Mouse (Mus musculus): Measurements from ENCODE around the gene Osbpl10.

The Osbpl10 gene

GRCm38 (mm10) chr9:115034788-115035187, 56.4 kb downstream of the Osbpl10 start:
- no peak for DNase-seq

DNA sequence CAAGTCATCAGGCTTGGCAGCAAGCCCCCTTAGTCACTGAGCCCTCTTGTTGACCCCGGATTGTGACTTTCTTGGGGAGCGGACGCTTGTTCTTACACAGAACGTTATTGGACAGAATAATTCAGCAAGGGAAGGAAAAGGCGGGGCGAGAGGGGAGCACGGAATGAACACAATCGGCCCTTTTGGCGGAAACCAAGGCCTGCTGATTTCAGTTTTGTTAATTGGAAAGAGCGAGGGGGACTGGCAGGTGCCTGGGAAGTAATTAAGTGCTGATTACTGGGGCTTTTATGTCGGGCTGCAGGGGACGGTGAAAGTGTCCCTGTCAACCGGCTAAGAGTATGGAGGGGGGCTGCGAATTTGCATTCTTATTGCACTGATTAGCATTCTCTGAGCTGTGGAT, 59.8 kb downstream of the Osbpl10 start:
- DNase-seq: no peak

GRCm38 (mm10) chr9:115038686-115039085, 60.3 kb downstream of the Osbpl10 start:
- DNase-seq: no peak

DNA sequence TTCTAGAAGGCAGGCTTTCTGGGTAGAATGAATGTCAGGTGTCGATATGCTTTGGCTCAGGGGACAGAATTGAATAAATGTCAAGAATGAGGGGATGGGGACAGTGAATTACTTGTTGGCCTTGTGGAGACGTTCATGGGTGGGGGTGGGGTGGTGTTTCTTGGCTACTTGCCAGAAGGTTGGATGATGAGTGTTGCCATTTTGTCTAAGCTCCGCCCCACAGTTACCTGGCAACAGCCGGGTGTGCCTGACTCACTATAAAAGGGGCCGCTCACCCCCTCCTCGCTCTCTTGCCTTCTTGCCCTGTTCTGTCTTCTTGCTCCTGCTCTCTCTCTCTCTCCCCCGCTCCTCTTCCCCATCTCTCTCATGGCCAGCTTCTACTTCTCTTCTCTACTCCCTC, 60.9 kb downstream of the Osbpl10 start:
- no peak for DNase-seq

- DNase-seq: no peak
These were observed 64.2 kb downstream of the Osbpl10 start for GRCm38 (mm10) chr9:115042571-115042970.

DNA sequence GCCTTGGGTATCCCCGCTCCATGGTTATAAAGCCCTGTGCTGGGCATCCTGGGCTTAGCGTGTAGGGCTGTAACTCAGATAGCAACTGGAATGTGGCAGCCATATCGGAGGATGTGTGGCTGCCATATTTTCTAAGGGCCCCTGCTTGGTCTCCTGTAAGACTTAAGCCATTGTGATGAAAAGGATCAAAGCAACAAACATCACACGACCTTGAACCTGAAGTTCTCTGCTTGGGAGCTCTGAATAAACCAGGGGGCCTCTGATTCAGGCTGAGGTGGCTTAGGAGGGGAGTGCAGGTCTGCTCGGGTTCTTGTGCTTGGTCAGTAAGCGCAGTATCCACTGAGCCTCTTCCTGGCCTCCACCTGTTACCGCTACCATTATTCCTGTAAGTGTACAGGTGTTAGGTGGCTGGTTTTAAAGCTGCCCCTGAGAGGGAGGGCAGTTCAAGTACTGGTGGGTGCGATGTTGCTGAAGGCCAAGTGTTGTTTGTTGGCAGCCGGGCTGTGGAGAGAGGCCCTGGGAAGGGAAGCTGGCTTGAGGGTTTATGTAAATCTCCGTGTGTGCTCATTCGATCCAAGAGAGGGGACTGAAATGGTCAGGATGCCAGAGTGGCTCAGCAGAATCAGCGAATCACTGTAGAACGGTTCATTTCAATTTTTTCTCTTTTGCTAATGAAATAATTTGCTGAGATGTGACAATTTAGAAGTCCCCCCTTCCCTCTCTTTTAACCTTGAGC, 64.8 kb downstream of the Osbpl10 start:
- no peak for DNase-seq

GRCm38 (mm10) chr9:115043881-115044770, 65.8 kb downstream of the Osbpl10 start:
- DNase-seq: no peak

DNA sequence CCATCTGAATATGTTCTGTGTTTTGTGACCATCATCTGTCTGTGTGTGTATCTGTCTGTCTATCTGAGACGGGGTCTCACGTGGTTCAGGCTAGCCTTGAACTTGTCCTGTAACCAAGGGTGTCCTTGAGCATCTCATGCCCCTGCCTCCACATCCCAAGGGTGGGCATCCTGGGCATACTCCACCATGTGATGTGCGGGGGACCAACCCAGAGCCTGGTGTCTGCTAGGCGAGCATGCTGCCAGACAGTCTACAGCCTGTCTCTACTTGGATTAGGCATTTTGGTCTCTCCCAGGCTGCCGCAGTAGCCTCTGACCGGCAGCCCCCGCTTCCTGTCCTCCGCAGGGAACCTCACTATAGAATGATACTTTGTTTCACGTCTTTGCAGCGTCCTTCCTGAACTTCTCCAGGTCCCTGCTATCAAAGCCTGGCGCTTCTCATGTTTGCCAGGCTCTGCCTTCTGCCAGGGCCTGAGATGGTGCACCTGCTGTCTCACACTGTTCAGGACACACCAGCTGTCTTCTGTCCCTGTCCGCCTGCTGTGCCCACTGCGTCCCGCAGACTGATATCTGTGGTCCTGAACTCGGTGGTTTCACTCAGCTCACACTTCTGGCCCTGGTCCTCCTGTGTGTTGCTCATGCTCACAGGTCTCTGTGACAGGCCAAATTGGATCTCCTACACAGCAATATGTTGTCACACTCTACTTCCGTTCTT, 66.9 kb downstream of the Osbpl10 start:
- DNase-seq: no peak

GRCm38 (mm10) chr9:115046701-115047100, 68.3 kb downstream of the Osbpl10 start:
- no peak for DNase-seq

DNA sequence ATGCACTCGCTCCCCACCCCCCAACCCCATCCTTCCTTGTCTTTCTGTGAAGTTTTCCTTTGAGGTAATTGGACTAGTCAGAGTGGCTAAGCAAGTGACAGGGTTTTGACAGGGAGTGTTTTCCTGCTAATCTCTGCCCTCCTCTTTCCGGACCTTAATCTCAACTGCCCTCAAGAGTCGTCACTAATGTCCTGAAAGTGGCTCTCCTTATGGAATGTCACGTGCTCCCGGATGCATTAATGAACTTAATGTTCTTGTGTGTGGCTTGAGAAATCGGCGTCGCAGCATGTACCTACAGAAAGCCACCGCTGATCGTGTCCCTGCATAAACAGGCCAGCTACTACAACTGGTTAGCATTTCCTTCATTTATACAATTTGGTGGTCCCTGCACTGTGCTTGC, 70.0 kb downstream of the Osbpl10 start:
- no peak for DNase-seq

DNA sequence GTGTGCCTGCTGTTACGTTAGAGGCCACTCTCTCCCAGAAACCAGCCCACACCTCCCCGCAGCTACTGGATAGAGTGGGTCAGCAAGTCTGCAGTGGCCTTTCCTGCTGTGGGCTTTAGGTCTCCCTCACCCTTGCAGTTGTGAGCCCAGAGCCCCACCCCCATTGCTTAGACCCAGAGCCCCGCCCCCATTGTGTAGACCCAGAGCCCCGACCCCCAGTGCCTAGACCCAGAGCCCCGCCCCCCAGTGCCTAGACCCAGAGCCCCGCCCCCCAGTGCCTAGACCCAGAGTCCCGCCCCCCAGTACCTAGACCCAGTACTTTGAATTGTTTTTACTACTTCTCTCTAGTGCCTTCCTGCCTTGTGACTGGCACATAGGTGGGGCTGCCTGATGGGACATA, 70.5 kb downstream of the Osbpl10 start:
- no peak for DNase-seq

DNA sequence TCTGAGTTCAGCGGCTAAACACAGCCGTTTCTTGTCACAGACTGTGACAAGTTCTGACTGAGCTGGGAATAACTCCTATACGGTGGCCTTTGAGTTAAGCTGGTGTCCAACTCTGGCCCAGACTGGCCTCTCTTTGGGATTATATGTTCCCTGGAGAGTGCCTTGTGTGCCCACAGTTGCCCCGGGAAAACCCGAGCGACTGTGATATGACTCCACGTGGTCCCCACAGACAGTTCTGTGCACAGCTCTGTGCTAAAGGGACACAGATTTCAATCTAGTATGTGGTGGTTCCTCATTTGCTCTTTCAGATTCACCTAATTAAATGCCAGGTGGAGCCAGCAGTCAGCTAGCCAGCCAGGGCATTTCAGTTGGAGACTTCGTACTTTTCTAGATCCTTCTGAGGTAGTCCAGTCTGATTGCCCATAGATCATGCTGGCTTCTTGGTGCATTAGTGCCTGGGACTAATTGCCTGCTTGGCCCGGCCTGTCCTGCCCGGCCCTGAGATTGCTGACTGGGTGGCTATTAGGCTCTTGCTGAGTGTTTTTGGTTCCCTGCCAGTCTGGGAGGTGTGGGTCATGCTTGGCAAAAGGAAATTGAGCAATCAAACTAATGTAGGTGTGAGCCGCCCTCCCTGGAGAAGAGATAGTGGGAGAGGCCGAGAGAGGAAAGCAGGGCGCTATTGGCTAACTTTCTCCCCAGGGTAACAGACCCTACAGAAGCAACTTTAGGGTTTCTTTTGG, 71.8 kb downstream of the Osbpl10 start:
- DNase-seq: peak; percentile 72 to 78

- DNase-seq: no peak
These were observed 73.6 kb downstream of the Osbpl10 start for GRCm38 (mm10) chr9:115051976-115052375.

DNA sequence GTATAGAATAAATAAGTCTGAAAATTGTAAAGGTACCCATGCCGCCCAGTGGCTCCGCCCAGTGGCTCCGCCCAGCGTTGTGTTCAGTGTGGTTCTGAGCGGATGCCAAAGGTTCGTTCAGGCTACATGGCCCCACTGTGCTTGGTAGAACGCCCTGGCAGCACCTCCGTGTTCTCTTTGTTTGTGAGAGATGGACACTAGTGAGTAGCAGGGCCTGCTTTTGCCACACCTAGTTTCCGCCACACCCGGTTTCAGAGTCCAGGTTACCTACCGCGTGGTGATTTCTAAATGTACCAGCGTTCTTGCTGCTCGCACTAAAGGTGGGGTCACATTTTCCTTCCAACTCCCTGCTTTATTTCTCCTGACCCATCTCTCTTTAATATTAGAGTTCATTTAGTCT, 75.4 kb downstream of the Osbpl10 start:
- no peak for DNase-seq

- DNase-seq: no peak
These were observed 76.9 kb downstream of the Osbpl10 start for GRCm38 (mm10) chr9:115055041-115055830.

DNA sequence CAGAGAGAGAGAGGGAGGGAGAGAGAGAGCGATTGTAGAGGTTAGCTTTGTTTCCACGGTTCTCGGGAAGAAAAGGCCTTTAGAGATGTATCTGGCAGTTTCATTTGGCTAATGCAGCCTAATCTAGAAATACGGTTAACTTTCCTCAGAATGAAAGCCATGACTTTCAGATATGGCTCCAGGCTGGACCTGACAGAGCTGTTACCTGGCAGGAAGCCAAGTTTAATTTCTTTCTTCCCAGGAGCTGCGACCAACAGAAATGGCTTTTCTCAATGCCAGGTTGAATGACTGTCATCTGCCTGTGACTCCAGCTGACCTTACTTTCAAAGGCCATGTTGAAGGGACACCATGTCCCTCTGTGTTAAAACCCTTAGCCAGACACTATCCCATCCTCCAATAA, 80.4 kb downstream of the Osbpl10 start:
- no peak for DNase-seq

DNA sequence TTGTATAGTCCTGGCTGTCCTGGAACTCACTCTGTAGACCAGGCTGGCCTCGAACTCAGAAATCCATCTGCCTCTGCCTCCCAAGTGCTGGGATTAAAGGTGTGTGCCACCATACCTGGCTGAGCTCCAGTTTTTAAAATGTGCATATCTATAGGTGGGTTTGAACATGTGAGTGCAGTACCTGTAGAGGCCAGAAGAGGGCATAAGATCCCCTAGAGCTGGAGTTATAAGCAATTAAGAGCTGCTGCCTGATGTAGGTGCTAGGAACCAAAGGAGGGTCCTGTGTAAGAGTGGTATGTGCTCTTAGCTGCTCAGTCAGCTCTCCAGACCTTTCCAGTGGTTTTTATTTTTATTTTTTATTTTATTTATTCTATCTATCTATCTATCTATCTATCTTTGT, 86.5 kb downstream of the Osbpl10 start:
- no peak for DNase-seq

- no peak for DNase-seq
These were observed 88.7 kb downstream of the Osbpl10 start for GRCm38 (mm10) chr9:115067071-115067470.

GRCm38 (mm10) chr9:115075191-115075590, 96.8 kb downstream of the Osbpl10 start:
- DNase-seq: no peak

- DNase-seq: peak; percentile 76 to 80
These were observed 110.1 kb downstream of the Osbpl10 start for GRCm38 (mm10) chr9:115088295-115088993.

DNA sequence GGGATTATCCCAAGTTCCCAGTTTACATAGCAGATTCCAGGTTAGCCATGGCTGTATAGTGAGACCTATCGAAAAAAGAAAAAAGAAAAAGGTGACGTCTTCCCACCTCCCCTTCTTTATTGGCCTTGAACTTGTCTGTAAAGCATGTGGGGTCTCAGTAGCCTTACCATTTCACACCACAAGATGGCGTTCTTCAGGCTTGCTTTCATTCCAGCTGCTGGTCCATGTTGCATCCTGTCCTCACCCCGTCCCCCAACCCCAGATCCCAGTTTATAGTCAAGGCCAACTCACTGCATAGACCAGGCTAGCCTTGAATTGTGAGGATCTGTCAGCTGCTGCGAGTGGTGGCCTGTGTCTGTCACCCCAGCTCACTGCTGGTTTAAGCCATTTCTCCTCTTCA, 111.3 kb downstream of the Osbpl10 start:
- DNase-seq: no peak
